Mouse (Mus musculus): ENCODE measurements around the gene Gclc.
A peak's percentile ranks its signal among the peaks of the same experiment; 100 is the strongest.

Gene Gclc

GRCm38 (mm10) chr9:77753853-77754727 is at the start of gene Gclc:
Gene Gclc, plus strand, starts transcription at chr9:77754535.
- peak; percentile 99 for DNase-seq

DNA sequence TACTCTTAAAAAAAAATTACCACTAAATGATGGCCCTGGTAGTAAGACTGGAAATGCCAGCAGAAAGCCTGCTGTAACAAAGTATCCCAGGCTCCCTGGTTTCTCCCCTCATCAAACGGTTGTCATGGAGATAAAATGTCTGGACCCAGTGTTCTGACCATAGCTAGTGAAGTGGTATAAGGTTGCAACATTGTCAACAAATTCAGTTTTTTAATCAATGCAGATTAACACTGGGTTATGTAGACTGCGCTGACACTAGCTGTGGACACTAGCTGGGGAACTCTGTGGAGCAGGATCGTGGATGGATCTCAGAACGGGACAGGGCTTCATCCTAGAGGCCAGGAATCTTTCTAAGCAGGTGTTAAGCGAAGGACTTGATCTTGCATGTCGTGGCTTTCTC is 47.8 kb upstream of the Gclc start:
- DNase-seq, result no peak

GRCm38 (mm10) chr9:77707433-77708139 is 46.7 kb upstream of the Gclc start:
- DNase-seq, result peak; percentile 86

DNA sequence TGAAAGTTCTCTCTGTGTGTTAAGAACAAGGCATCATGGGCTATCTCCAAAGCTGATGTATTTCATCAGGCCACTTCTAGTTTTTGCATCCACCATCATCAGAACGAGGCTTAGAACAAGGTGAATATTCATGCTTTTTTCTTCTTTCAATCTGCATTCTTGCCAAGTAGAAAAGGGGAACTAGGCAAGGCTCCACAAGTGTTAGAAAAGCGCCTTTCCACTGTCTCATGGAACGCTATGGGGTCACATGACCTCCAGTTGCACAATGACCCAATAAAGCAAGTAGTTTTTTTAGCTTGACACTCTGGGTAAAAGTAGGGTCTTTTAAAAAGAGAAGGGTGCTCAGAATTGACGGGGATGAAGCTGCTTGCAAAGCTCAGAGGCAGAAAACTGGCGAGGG is 45.4 kb upstream of the Gclc start:
- peak; percentile 85 for DNase-seq

DNA sequence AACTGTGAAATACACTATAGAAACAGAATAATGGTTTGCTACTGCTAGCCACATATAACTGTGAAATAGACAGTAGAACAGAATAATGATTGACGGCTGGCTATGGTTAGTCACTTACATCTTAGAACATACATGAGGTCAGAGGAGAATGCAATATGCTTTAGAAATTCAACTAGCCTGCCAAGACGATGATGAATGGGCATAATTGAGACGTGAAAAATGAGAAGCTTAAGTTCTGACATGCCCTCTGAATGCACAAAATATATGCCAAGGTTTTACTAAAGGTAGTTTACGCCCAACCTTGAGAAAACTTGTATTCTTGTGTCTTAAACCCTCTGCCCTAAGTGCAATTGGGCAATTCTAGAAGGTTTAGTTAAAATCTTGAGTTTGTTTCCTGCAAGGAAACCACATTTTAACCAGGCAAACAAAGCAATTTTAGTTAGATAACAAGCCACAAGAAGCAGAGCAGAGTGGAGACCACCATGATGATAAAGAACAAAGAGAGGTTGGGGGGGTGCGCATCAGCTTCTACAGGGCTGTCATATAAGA is 43.2 kb upstream of the Gclc start:
- no peak for DNase-seq

GRCm38 (mm10) chr9:77712816-77713215 is 41.5 kb upstream of the Gclc start:
- DNase-seq, result peak; percentile 84

DNA sequence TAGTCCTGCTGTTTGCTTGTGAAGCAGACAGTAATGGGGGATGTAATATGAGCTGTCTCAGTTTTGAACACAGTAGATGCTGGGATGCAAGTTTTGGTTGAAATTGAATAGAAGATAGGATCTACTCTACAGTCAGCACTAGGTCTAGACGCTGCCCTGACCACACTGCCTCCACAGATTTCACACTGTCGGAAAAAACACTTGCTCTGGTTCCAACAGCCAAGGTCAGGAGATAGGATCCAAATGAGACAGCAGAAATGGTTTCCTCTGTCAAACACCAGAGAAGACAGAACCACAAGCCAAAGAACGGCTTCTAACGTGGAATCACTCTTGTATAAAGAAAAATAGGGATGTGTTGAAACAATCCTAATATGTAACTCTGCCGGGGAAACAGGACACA is 41.0 kb upstream of the Gclc start:
- peak; percentile 65 for DNase-seq

DNA sequence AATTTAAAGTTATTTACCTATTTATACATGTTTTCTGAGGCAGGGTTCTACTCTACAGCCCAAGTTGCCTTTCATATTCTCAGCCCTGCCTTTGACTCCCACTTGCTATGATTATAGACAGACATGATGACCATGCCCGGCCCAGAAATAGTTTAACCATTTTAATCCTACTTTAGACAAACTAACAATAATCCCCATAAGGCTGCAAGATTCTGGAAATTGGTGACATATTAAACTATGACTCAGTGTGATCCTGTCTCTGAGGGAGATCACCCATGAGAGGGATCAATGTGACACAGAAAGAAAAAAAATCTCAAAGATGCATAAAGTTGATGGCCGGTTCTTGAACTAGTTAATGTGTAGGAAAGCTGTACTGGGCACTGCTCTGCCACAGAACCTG is 39.1 kb upstream of the Gclc start:
- no peak for DNase-seq

GRCm38 (mm10) chr9:77716009-77716408 is 38.3 kb upstream of the Gclc start:
- no peak for DNase-seq

GRCm38 (mm10) chr9:77717831-77718435 is 36.4 kb upstream of the Gclc start:
- DNase-seq, result peak; percentile 75

DNA sequence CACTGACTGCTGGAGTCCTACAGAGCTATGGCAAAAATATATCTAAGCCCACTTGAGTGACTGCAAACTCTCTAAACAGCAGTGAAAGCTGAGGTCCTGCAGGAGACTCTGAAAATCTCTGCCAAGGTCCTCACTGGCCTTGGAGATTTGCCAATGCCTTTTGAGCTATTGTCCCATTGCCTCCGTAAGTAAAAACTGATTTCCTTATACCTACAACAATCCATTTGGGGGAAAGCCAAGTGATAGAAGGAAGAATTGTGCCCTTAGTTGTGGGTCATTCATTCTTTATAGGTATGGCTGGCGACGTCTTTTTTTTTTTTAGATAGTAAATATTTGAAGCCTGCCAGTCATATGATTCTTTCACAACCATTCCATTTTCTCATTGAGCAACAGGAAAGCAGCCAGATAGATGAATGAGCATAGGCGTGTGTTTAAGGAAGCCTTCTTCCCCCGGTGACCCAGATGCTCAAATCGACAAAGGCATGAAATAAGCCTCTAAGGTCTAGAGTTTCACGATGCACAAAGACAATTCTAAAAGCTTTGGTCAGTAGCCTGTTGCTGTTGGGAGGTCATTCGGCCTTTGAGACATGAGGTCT is 35.4 kb upstream of the Gclc start:
- no peak for DNase-seq

DNA sequence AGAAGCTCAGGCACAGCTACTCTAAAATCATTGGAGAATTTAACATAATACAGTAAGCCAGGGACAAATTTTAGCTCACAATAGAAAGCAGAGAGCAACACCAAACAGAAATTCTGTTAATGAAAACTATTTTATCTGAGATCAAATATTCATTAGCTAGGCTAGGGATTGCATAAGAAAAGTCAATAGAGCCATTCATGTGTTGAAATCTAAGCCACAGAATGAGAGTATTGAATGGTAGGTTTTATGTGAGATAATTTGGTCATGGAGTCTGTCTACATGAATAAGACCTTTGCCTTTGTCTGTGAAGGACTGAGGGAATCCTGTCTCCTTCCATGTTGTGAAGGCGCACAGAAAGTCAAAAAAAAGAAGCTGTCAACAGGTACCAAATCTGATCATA is 34.7 kb upstream of the Gclc start:
- DNase-seq, result no peak

DNA sequence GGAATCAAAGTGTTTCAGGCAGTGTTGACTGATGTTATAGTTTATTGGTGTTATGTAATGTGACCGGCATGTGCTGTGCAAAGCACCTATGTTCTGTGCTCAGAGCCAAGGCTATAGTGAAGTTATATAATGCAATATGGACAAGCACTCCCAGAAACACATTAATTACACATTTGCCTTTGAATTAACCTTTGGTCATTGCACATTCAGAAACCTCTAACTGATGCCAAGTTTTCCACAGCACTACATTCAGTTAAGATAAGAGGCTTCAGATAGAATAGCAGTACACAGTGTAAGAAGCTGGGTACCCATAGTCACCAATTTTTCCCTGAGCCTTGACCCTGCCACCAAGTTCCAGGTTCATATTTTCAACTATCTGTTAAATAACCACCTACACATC is 32.0 kb upstream of the Gclc start:
- no peak for DNase-seq

DNA sequence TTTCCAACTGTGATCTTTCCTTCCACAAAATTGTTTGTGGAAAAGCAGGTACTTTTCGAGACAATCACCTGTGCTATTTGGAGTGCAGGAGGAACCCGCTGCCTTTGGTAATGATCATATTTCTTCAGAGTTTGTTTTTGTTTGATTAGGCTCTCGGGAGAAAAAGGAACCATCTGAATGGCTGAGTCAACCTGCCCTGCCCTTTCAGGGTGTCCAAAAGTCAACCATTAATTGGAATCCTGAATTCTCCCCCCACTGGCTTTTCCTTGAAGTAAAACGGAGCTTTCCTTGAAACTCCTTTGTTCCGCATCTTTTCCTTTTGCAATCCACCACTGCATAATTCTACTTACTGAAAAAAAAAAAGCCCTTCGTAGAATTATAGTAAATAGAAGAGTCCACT is 30.1 kb upstream of the Gclc start:
- no peak for DNase-seq

GRCm38 (mm10) chr9:77725448-77725847 is 28.9 kb upstream of the Gclc start:
- DNase-seq, result no peak

DNA sequence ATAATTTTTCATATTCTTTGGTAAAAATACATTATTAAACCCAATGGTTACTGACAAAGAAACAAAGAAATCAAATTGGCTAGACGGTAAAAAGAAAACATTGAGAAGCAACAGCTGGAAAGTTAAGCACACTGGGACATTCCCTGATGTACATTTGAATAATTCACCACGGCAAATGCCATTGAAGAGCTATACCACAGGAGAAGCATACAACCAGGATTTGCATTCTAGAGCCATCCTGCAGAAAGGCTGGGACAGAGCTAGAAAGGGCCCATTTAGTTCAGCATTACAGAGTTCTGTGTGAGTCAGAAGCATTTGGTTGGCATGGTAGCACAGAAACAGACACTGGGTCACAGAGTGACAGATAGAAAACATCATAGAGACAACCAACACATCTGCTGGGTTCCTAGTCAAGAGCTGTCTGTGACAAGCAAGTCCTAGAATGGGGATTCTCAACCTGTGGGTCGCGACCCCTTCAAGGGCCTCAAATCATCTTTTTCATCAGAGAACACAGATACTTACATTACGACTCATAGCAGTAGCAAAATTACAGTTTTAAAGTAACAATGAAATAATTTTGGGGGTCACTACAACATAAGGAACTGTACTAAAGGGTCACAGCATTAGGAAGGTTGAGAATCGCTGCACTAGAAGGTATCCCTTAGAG is 28.2 kb upstream of the Gclc start:
- DNase-seq, result no peak

DNA sequence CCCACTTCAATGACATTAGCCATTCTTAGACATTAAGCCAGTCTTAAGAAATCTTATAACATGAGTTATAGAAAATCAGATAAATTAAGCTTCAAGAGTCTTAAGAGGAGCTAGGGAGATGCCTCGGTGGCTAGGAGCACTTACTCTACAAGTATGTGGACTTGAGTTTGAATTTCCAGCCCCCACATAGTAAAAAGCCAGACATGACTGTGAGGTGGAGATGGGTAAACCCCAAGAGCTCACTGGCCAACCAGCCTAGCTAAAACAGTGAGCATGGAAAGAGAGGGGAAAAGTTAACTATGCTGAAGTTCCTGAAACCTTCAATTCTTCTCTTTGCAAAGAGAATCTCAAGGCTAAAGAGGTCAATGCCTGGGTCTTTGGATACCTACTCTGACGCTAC is 27.3 kb upstream of the Gclc start:
- DNase-seq, result no peak

DNA sequence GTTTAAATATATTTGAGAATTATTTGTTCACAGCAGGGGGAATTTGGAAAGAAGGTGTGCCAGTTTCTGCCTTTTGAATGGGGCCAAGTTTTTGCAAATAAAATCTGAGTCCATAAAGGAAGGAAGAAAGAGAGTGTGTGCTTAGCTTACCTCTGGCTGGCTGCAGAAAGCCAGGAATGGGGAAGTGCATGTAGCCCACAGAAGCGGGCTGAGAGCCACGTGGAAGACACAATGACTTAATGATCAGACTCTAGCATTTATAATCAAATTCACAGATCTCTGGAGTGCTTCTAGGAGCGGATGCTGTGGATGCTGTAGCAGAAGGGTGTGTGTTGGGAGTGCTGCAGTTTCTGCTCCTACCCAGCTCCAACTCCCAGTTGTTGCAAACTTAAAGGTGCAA is 22.3 kb upstream of the Gclc start:
- peak; percentile 61 for DNase-seq

- peak; percentile 75 for DNase-seq
These were observed 16.9 kb upstream of the Gclc start for GRCm38 (mm10) chr9:77737298-77738041.

GRCm38 (mm10) chr9:77741452-77741851 is 12.9 kb upstream of the Gclc start:
- DNase-seq, result peak; percentile 23

DNA sequence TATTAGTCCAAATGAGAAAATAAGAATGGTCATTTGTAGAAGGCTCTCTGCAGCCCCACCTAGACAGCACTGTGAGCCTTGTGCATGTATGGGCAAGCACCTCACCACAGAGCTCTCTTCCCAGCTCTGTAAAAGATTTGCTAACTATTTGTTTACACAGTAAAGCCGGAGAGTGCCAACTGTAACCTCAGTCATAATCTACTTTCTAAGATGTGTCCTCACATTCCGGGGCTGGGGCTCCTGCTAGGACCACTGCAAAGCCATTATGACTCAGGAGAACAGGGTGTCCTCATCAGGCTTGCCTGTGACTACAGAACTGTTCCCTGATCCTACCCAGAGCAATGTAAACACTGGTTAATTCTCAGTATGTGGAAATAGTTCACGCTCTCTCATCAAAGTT is 9.5 kb upstream of the Gclc start:
- no peak for DNase-seq

DNA sequence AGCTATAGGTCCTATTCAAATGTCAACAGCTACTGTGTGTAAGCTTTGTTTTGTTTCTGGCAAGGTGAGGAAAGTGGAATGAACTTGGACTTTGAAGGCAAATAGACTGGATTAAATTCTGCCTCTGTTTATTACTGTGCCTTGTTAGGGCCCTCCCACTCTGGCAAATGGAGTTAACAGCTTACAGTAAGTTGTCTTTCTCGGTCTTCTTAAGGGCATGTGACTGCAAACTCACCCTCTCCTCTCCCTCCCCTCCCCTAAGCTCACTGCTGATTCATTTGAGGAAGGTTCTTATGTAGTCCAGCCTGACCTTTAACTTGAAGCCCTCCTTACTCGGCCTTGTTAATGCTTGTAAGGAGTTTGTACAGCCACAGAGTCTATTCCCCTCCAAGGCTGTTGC is 8.0 kb upstream of the Gclc start:
- no peak for DNase-seq
